Mouse (Mus musculus): ENCODE measurements around the gene Ube2q2.

DNA sequence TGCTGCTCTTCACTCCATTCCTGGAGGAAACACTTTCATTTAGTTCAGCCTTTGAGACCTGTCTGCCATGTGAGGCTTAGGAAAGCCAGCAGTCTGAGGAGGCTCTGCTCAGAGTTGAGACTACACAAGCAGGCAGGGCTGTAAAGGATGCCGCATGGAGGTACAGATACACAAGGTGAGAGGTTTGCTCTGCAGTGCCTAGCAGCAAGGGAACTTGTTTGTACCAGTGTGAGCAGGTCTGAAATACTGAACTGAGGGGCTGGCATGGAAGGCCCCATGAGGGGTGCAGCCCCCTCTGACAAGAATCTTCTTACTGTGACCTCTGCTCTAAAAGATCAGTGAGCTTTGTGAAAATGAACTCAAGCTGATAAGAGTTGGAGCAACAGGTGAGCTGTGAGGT is 64.7 kb downstream of the Ube2q2 start:
- TF ChIP-seq CTCF (IDR thresholded peaks at IDR 0.05; ENCODE audit: extremely low read depth, insufficient read length, insufficient replicate concordance, low read depth, low read length) (no peak), POLR2A (IDR thresholded peaks at IDR 0.05; ENCODE audit: low read depth, low read length) (no peak)
